Mouse (Mus musculus) kidney, postnatal 0 days (tissue): ENCODE measurements at regions not wholly inside any gene's neighbourhood (a gene's known extent, or its start where the extent isn't known, plus 50 kb on each side); places are given as distances from the start of the nearest gene placed in this dataset.
A peak's percentile ranks its signal among the peaks of the same experiment; 100 is the strongest.

ENCODE experiments used
- ATAC-seq: fragments of 200-750 bp; cut with Nextera tagmentation; replicated peaks from 2 replicates; pipeline ENCODE4 v1.8.0; 2017; ENCODE audit warnings: low read depth, moderate number of reproducible peaks, moderate TSS enrichment, moderate library complexity; ENCODE audit not compliant: low FRiP score
- DNase-seq: peaks from one replicate; pipeline ENCODE4 v3.0.0-alpha.2; 2016; ENCODE audit warnings: low spot score
- H3K27ac ChIP-seq: fragments of 300-500 bp; sonication (generic); 2 replicates; pipeline ENCODE4 v1.5.1; 2014; ENCODE audit warnings: mild to moderate bottlenecking
- H3K27me3 ChIP-seq: fragments of 300-500 bp; sonication (generic); 2 replicates; pipeline ENCODE4 v1.6.1; 2014; ENCODE audit warnings: low read length, mixed read lengths; ENCODE audit not compliant: insufficient read depth
- H3K36me3 ChIP-seq: fragments of 300-500 bp; sonication (generic); 2 replicates; pipeline ENCODE4 v1.6.1; 2014; ENCODE audit warnings: low read length, mixed read lengths; ENCODE audit not compliant: insufficient read depth
- H3K4me1 ChIP-seq: fragments of 300-500 bp; sonication (generic); replicated peaks from 2 replicates; pipeline ENCODE4 v1.6.1; 2014; ENCODE audit warnings: antibody characterized with exemption, low read length, mixed read lengths; ENCODE audit not compliant: insufficient read depth
- H3K4me2 ChIP-seq: fragments of 300-500 bp; sonication (generic); 2 replicates; pipeline ENCODE4 v1.6.1; 2014; ENCODE audit warnings: mild to moderate bottlenecking, low read length, moderate library complexity, mixed read lengths
- H3K4me3 ChIP-seq: fragments of 300-500 bp; sonication (generic); replicated peaks from 2 replicates; pipeline ENCODE4 v1.5.1; 2014; ENCODE audit warnings: low read depth, low read length
- H3K9ac ChIP-seq: fragments of 300-500 bp; sonication (generic); 2 replicates; pipeline ENCODE4 v1.6.1; 2014; ENCODE audit warnings: low read depth, low read length
- H3K9me3 ChIP-seq: fragments of 300-500 bp; sonication (generic); replicated peaks from 2 replicates; pipeline ENCODE4 v1.6.1; 2016; ENCODE audit warnings: low read length, inconsistent platforms, mixed read lengths
- CTCF ChIP-seq: IDR thresholded peaks from 2 replicates; pipeline ENCODE4 v1.5.1; 2016; ENCODE audit warnings: antibody characterized with exemption, low read depth, mild to moderate bottlenecking, moderate library complexity
- WGBS: fragments of 180-500 bp; shearing (Covaris S2); extraction: QIAGEN DNeasy Blood & Tissue Kit; methylation state at CpG from one replicate; pipeline ENCODE4 v1.1.7; 2014; 5-methylcytosine and 5-hydroxymethylcytosine counted together

- Histone ChIP-seq H3K27ac (no peak overlapping the region; the same call in 1 of the 2 replicates), H3K36me3 (no peaks in the 10 kb centered on the region), H3K9ac (no peak overlapping the region), H3K9me3 (no peaks in the 10 kb centered on the region), H3K4me1 (no peaks in the 10 kb centered on the region), H3K27me3 (no peaks in the 10 kb centered on the region), H3K4me3 (no peak overlapping the region), H3K4me2 (no peak overlapping the region)
- DNase-seq (peak; percentile 50), ATAC-seq (no peak; the same call in 1 of the 2 replicates)
- no peak for TF ChIP-seq CTCF
- 64% methylated on average over 6 of the region's 6 CpGs for WGBS
Measured at GRCm38 (mm10) chr14:106011991-106012427, 94.0 kb upstream of the Trim52 start.

GRCm38 (mm10) chr14:106022806-106023205 is 83.2 kb upstream of the Trim52 start:
- Histone ChIP-seq H3K27me3 (no peaks in the 10 kb centered on the region), H3K9me3 (no peaks in the 10 kb centered on the region), H3K9ac (no peak overlapping the region), H3K27ac (no peak overlapping the region), H3K4me3 (no peak overlapping the region), H3K36me3 (no peaks in the 10 kb centered on the region), H3K4me2 (no peak overlapping the region), H3K4me1 (no peaks in the 10 kb centered on the region)
- WGBS: 82% methylated on average over 7 of the region's 7 CpGs
- DNase-seq (no peak), ATAC-seq (no peak)
- no peak for TF ChIP-seq CTCF

GRCm38 (mm10) chr14:106026815-106027214 is 79.2 kb upstream of the Trim52 start:
- 74% methylated on average over 4 of the region's 4 CpGs for WGBS
- TF ChIP-seq CTCF: no peak
- Histone ChIP-seq H3K4me2 (no peak overlapping the region), H3K9ac (no peak overlapping the region), H3K36me3 (no peaks in the 10 kb centered on the region), H3K27ac (no peak overlapping the region), H3K4me3 (no peak overlapping the region), H3K27me3 (no peaks in the 10 kb centered on the region), H3K9me3 (no peaks in the 10 kb centered on the region; the same call in 1 of the 2 replicates), H3K4me1 (no peaks in the 10 kb centered on the region)
- ATAC-seq: no peak
- no peak for DNase-seq

GRCm38 (mm10) chr14:106027686-106028085 is 78.3 kb upstream of the Trim52 start:
- TF ChIP-seq CTCF: no peak
- ATAC-seq (no peak), DNase-seq (peak; percentile 57)
- no peak overlapping the region for H3K27ac ChIP-seq
- no peaks in the 10 kb centered on the region for H3K27me3 ChIP-seq
- no peak overlapping the region for H3K9ac ChIP-seq
- no peak overlapping the region for H3K4me3 ChIP-seq
- H3K4me1 ChIP-seq: no peaks in the 10 kb centered on the region
- H3K36me3 ChIP-seq: no peaks in the 10 kb centered on the region
- no peak overlapping the region for H3K4me2 ChIP-seq
- 66% methylated on average over 5 of the region's 5 CpGs for WGBS
- H3K9me3 ChIP-seq: no peaks in the 10 kb centered on the region; the same call in 1 of the 2 replicates

- Histone ChIP-seq H3K4me1 (no peaks in the 10 kb centered on the region), H3K27me3 (no peaks in the 10 kb centered on the region), H3K36me3 (no peaks in the 10 kb centered on the region), H3K27ac (no peak overlapping the region), H3K9me3 (no peaks in the 10 kb centered on the region; the same call in 1 of the 2 replicates), H3K9ac (no peak overlapping the region), H3K4me3 (no peak overlapping the region), H3K4me2 (no peak overlapping the region)
- 94% methylated on average over 1 of the region's 1 CpGs for WGBS
- DNase-seq (no peak), ATAC-seq (no peak)
- no peak for TF ChIP-seq CTCF
Measured at GRCm38 (mm10) chr14:106031094-106031493, 74.9 kb upstream of the Trim52 start.

GRCm38 (mm10) chr14:106033793-106034192 is 72.2 kb upstream of the Trim52 start:
- no peaks in the 10 kb centered on the region for H3K36me3 ChIP-seq
- ATAC-seq (no peak), DNase-seq (no peak)
- no peak overlapping the region for H3K4me2 ChIP-seq
- H3K4me1 ChIP-seq: no peaks in the 10 kb centered on the region
- 65% methylated on average over 2 of the region's 2 CpGs for WGBS
- no peaks in the 10 kb centered on the region; the same call in 1 of the 2 replicates for H3K9me3 ChIP-seq
- no peak overlapping the region for H3K27ac ChIP-seq
- no peak for TF ChIP-seq CTCF
- no peaks in the 10 kb centered on the region for H3K27me3 ChIP-seq
- no peak overlapping the region for H3K4me3 ChIP-seq
- H3K9ac ChIP-seq: no peak overlapping the region
